ENCODE assay signal across 24 mouse cellular contexts in genomic region chr7:40831583-40831982, GRCm38 (mm10).
DNase-seq lines count a peak whose midpoint lies in the region; ATAC-seq and TF ChIP-seq lines count a peak whose summit lies in the region.
"Had no signal": no experiment of that assay in that cellular context is flagged by ENCODE, and none has a peak within 500 bp of the region (broad histone marks: within the 10 kb centered on the region; RNA-seq: fewer than 3 reads in every experiment).

No protein-coding gene starts in this region.

- no peak for DNase-seq in frontal cortex, postnatal 14 days (ENCODE audit: low spot score in 2 of 2)
- peak; percentile 34 to 50 for DNase-seq in layer of hippocampus, adult 2 months (ENCODE audit: low spot score in 2 of 2)
- DNase-seq in layer of hippocampus, postnatal 10 days (ENCODE audit: low spot score in 2 of 2): no peak
- DNase-seq in right cerebral cortex, adult 18-20 months: peak; percentile 42
- no peak for DNase-seq in right cerebral cortex, postnatal 10 days (ENCODE audit: low spot score in 2 of 2)
- peak; percentile 71 for DNase-seq in brain, adult 2 months (ENCODE audit: low read depth, low spot score)
- DNase-seq: adrenal gland, adult 8-10 months; adrenal gland, postnatal 25 days; cerebellum, adult 18-20 months; cerebellum, adult 9-10 months; cerebellum, postnatal 14 days; gastrocnemius, postnatal 25 days; heart, adult 18-20 months; heart, postnatal 10 days; heart, postnatal 36 days had no signal

- H3K27ac ChIP-seq in layer of hippocampus, adult 2 months: peak overlapping the region; percentile 36; the same call in 1 of the 2 replicates
- H3K27ac ChIP-seq: forebrain, embryonic 10.5 days; forebrain, embryonic 13.5 days; heart, embryonic 15.5 days; hindbrain, embryonic 10.5 days; hindbrain, embryonic 13.5 days had no signal

- ATAC-seq in frontal cortex, adult (ENCODE audit: low TSS enrichment): peak; percentile 88
- ATAC-seq: activated CD4-positive, CD25-positive, alpha-beta regulatory T cell, adult 4 months; forebrain, embryonic 13.5 days; forebrain, embryonic 16.5 days had no signal

- H3K4me3 ChIP-seq in layer of hippocampus, adult 2 months: no peak overlapping the region
- H3K4me3 ChIP-seq: forebrain, embryonic 10.5 days; forebrain, embryonic 13.5 days; heart, embryonic 12.5 days; heart, embryonic 15.5 days; hindbrain, embryonic 10.5 days; hindbrain, embryonic 13.5 days had no signal

- TF ChIP-seq CTCF in layer of hippocampus, adult 2 months (conservative IDR thresholded peaks at IDR 0.05): no peak

Comparison
In these comparisons a context has a peak if more than half of its experiments do, and no peak if none do; other contexts are left out.
1. DNase-seq: peak in layer of hippocampus, adult 2 months (2 of 2), right cerebral cortex, adult 18-20 months (single experiment) and brain, adult 2 months (single experiment); none in frontal cortex, postnatal 14 days (0 of 2), layer of hippocampus, postnatal 10 days (0 of 2) and right cerebral cortex, postnatal 10 days (0 of 2).